Mouse (Mus musculus): ENCODE measurements at regions not wholly inside any gene's neighbourhood (a gene's known extent, or its start where the extent isn't known, plus 50 kb on each side); places are given as distances from the start of the nearest gene placed in this dataset.

GRCm38 (mm10) chr19:23065548-23065947 is 75.5 kb upstream of the Klf9 start:
- Histone ChIP-seq H3K9me3 (no peaks in the 10 kb centered on the region), H3K4me1 (peaks cover 13% of the 10 kb centered on the region), H3K9ac (no peak overlapping the region), H3K27ac (no peak overlapping the region), H3K27me3 (no peaks in the 10 kb centered on the region), H3K4me3 (no peak overlapping the region), H3K4me2 (no peak overlapping the region), H3K36me3 (no peaks in the 10 kb centered on the region)
- ATAC-seq (ENCODE audit: borderline replicate concordance, extremely low read depth, low FRiP score, low TSS enrichment): no peak
- 58% methylated on average over 5 of the region's 5 CpGs for WGBS

GRCm38 (mm10) chr19:23066726-23067125 is 74.3 kb upstream of the Klf9 start:
- ATAC-seq (ENCODE audit: borderline replicate concordance, extremely low read depth, low FRiP score, low TSS enrichment): no peak
- H3K9me3 ChIP-seq: no peaks in the 10 kb centered on the region
- no peak overlapping the region for H3K4me2 ChIP-seq
- H3K4me1 ChIP-seq: peaks cover 6% of the 10 kb centered on the region; the same call in 1 of the 2 replicates
- H3K27ac ChIP-seq: no peak overlapping the region
- no peak overlapping the region for H3K4me3 ChIP-seq
- no peaks in the 10 kb centered on the region for H3K36me3 ChIP-seq
- H3K27me3 ChIP-seq: no peaks in the 10 kb centered on the region
- no peak overlapping the region for H3K9ac ChIP-seq
- WGBS: 88% methylated on average over 2 of the region's 2 CpGs

- Histone ChIP-seq H3K27me3 (no peaks in the 10 kb centered on the region), H3K4me1 (no peaks in the 10 kb centered on the region), H3K9me3 (no peaks in the 10 kb centered on the region), H3K9ac (no peak overlapping the region), H3K36me3 (no peaks in the 10 kb centered on the region), H3K27ac (no peak overlapping the region), H3K4me3 (no peak overlapping the region), H3K4me2 (no peak overlapping the region)
- no peak for ATAC-seq (ENCODE audit: borderline replicate concordance, extremely low read depth, low FRiP score, low TSS enrichment)
- 57% methylated on average over 3 of the region's 3 CpGs for WGBS
Observed at GRCm38 (mm10) chr19:23068600-23068999, 72.4 kb upstream of the Klf9 start.

- H3K36me3 ChIP-seq: no peaks in the 10 kb centered on the region
- no peak overlapping the region for H3K4me3 ChIP-seq
- WGBS: 81% methylated on average over 1 of the region's 1 CpGs
- H3K9ac ChIP-seq: no peak overlapping the region
- no peak overlapping the region for H3K27ac ChIP-seq
- no peaks in the 10 kb centered on the region for H3K27me3 ChIP-seq
- no peaks in the 10 kb centered on the region for H3K9me3 ChIP-seq
- no peak for ATAC-seq (ENCODE audit: borderline replicate concordance, extremely low read depth, low FRiP score, low TSS enrichment)
- no peak overlapping the region for H3K4me2 ChIP-seq
- H3K4me1 ChIP-seq: no peaks in the 10 kb centered on the region
Observed at GRCm38 (mm10) chr19:23069656-23070055, 71.4 kb upstream of the Klf9 start.

- H3K9ac ChIP-seq: no peak overlapping the region
- 80% methylated on average over 1 of the region's 1 CpGs for WGBS
- H3K9me3 ChIP-seq: no peaks in the 10 kb centered on the region
- H3K4me2 ChIP-seq: no peak overlapping the region
- H3K36me3 ChIP-seq: no peaks in the 10 kb centered on the region
- no peak overlapping the region for H3K4me3 ChIP-seq
- no peaks in the 10 kb centered on the region for H3K4me1 ChIP-seq
- no peak overlapping the region for H3K27ac ChIP-seq
- no peak for ATAC-seq (ENCODE audit: borderline replicate concordance, extremely low read depth, low FRiP score, low TSS enrichment)
- H3K27me3 ChIP-seq: no peaks in the 10 kb centered on the region
Observed at GRCm38 (mm10) chr19:23071000-23071399, 70.0 kb upstream of the Klf9 start.

- H3K27ac ChIP-seq: no peak overlapping the region
- H3K9me3 ChIP-seq: no peaks in the 10 kb centered on the region
- no peaks in the 10 kb centered on the region for H3K4me1 ChIP-seq
- no peak overlapping the region for H3K4me3 ChIP-seq
- no peaks in the 10 kb centered on the region for H3K27me3 ChIP-seq
- no peak overlapping the region for H3K4me2 ChIP-seq
- no peak overlapping the region for H3K9ac ChIP-seq
- WGBS: 89% methylated on average over 14 of the region's 14 CpGs
- no peak for ATAC-seq (ENCODE audit: borderline replicate concordance, extremely low read depth, low FRiP score, low TSS enrichment)
- no peaks in the 10 kb centered on the region for H3K36me3 ChIP-seq
Observed at GRCm38 (mm10) chr19:23074602-23075570, 66.1 kb upstream of the Klf9 start.

- no peaks in the 10 kb centered on the region for H3K27me3 ChIP-seq
- no peak overlapping the region for H3K9ac ChIP-seq
- no peaks in the 10 kb centered on the region for H3K9me3 ChIP-seq
- ATAC-seq (ENCODE audit: borderline replicate concordance, extremely low read depth, low FRiP score, low TSS enrichment): no peak
- H3K4me2 ChIP-seq: no peak overlapping the region
- 37% methylated on average over 5 of the region's 5 CpGs for WGBS
- no peak overlapping the region for H3K4me3 ChIP-seq
- no peaks in the 10 kb centered on the region for H3K4me1 ChIP-seq
- H3K27ac ChIP-seq: no peak overlapping the region
- H3K36me3 ChIP-seq: no peaks in the 10 kb centered on the region
Observed at GRCm38 (mm10) chr19:23075790-23076189, 65.2 kb upstream of the Klf9 start.

GRCm38 (mm10) chr19:23085173-23085660 is 55.8 kb upstream of the Klf9 start:
- Histone ChIP-seq H3K27me3 (no peaks in the 10 kb centered on the region), H3K36me3 (no peaks in the 10 kb centered on the region), H3K27ac (no peak overlapping the region), H3K4me1 (no peaks in the 10 kb centered on the region), H3K9me3 (no peaks in the 10 kb centered on the region), H3K4me3 (no peak overlapping the region), H3K4me2 (no peak overlapping the region), H3K9ac (no peak overlapping the region)
- WGBS: 61% methylated on average over 7 of the region's 7 CpGs
- no peak for ATAC-seq (ENCODE audit: borderline replicate concordance, extremely low read depth, low FRiP score, low TSS enrichment)

GRCm38 (mm10) chr19:23087575-23087974 is 53.5 kb upstream of the Klf9 start:
- Histone ChIP-seq H3K36me3 (no peaks in the 10 kb centered on the region), H3K4me1 (no peaks in the 10 kb centered on the region), H3K4me2 (no peak overlapping the region), H3K9me3 (no peaks in the 10 kb centered on the region), H3K9ac (no peak overlapping the region), H3K27ac (no peak overlapping the region), H3K27me3 (no peaks in the 10 kb centered on the region), H3K4me3 (no peak overlapping the region)
- no peak for ATAC-seq (ENCODE audit: borderline replicate concordance, extremely low read depth, low FRiP score, low TSS enrichment)
- WGBS: 87% methylated on average over 3 of the region's 3 CpGs

- 82% methylated on average over 1 of the region's 1 CpGs for WGBS
- Histone ChIP-seq H3K27ac (no peak overlapping the region), H3K4me2 (no peak overlapping the region), H3K4me1 (no peaks in the 10 kb centered on the region), H3K9me3 (no peaks in the 10 kb centered on the region), H3K9ac (no peak overlapping the region), H3K27me3 (no peaks in the 10 kb centered on the region), H3K4me3 (no peak overlapping the region), H3K36me3 (no peaks in the 10 kb centered on the region)
- ATAC-seq (ENCODE audit: borderline replicate concordance, extremely low read depth, low FRiP score, low TSS enrichment): no peak
Observed at GRCm38 (mm10) chr19:23089081-23089480, 51.9 kb upstream of the Klf9 start.

GRCm38 (mm10) chr19:23089761-23090514 is 51.1 kb upstream of the Klf9 start:
- ATAC-seq (ENCODE audit: borderline replicate concordance, extremely low read depth, low FRiP score, low TSS enrichment): no peak
- no peak overlapping the region for H3K27ac ChIP-seq
- no peaks in the 10 kb centered on the region for H3K4me1 ChIP-seq
- 84% methylated on average over 8 of the region's 8 CpGs for WGBS
- H3K4me2 ChIP-seq: no peak overlapping the region
- no peak overlapping the region for H3K9ac ChIP-seq
- H3K4me3 ChIP-seq: no peak overlapping the region
- H3K36me3 ChIP-seq: no peaks in the 10 kb centered on the region
- no peaks in the 10 kb centered on the region for H3K9me3 ChIP-seq
- no peaks in the 10 kb centered on the region for H3K27me3 ChIP-seq

All from lung, embryonic 15.5 days (tissue).